Mouse (Mus musculus) embryonic fibroblast, embryonic 13.5 days (primary cell): Measurements from ENCODE around the gene Rpl15.
"Not testable (repeated sequence)": the region's sequence is repeated elsewhere in the genome, so short reads cannot be mapped to it uniquely, and the experiment has no call there.

Source experiments
- CTCF ChIP-seq: IDR thresholded peaks from 2 replicates; pipeline ENCODE4 v1.5.1; 2011; ENCODE audit warnings: mild to moderate bottlenecking, control low read depth, low read length, moderate library complexity, borderline replicate concordance; ENCODE audit not compliant: insufficient read depth
- POLR2A ChIP-seq: IDR thresholded peaks from 2 replicates; pipeline ENCODE4 v1.6.1; 2011; ENCODE audit warnings: low read depth, mild to moderate bottlenecking, control low read depth, low read length, moderate library complexity

- not testable (repeated sequence) for TF ChIP-seq POLR2A, CTCF
Measured at GRCm38 (mm10) chr14:18226181-18226580, 45.0 kb downstream of the Rpl15 start.
